Mouse (Mus musculus) cerebellum, adult 11-12 months (tissue): ENCODE data around the gene Tapbp.

ENCODE experiments used
- DNase-seq: peaks from one replicate; pipeline ENCODE4 v3.0.0; 2022

Tapbp gene

GRCm38 (mm10) chr17:33908331-33909076 lies 7.2 kb upstream of the Tapbp start:
- DNase-seq, result peak; percentile 84

GRCm38 (mm10) chr17:33909077-33909868 lies 6.4 kb upstream of the Tapbp start, which contains the start of gene Daxx:
Daxx (plus strand) TSS chr17:33909414.
- peak; percentile 99 for DNase-seq

- no peak for DNase-seq
Observed at GRCm38 (mm10) chr17:33909869-33910250, 5.8 kb upstream of the Tapbp start.

- DNase-seq, result peak; percentile 57
Observed at GRCm38 (mm10) chr17:33910346-33911051, 5.2 kb upstream of the Tapbp start.

- DNase-seq, result peak; percentile 60
Observed at GRCm38 (mm10) chr17:33911052-33911812, 4.5 kb upstream of the Tapbp start.

- DNase-seq, result peak; percentile 64
Observed at GRCm38 (mm10) chr17:33911813-33912414, 3.8 kb upstream of the Tapbp start.

- DNase-seq, result peak; percentile 53
Observed at GRCm38 (mm10) chr17:33913264-33913663, 2.4 kb upstream of the Tapbp start.

GRCm38 (mm10) chr17:33913905-33914304 lies 1.8 kb upstream of the Tapbp start:
- DNase-seq, result peak; percentile 49

GRCm38 (mm10) chr17:33914969-33915391 lies 719 bp upstream of the Tapbp start:
- DNase-seq, result peak; percentile 65

GRCm38 (mm10) chr17:33916294-33916693 lies 595 bp downstream of the Tapbp start:
- peak; percentile 71 for DNase-seq

GRCm38 (mm10) chr17:33916847-33917655 lies 1.4 kb downstream of the Tapbp start:
- DNase-seq, result no peak

GRCm38 (mm10) chr17:33917656-33918292 lies 2.1 kb downstream of the Tapbp start:
- peak; percentile 72 for DNase-seq

- DNase-seq, result peak; percentile 70
Observed at GRCm38 (mm10) chr17:33918293-33919203, 2.8 kb downstream of the Tapbp start.

GRCm38 (mm10) chr17:33919351-33920281 lies 3.9 kb downstream of the Tapbp start:
- DNase-seq, result peak; percentile 83

GRCm38 (mm10) chr17:33920282-33921097 lies 4.8 kb downstream of the Tapbp start:
- peak; percentile 82 for DNase-seq

GRCm38 (mm10) chr17:33921361-33921760 lies 5.7 kb downstream of the Tapbp start:
- peak; percentile 31 for DNase-seq

- DNase-seq, result no peak
Observed at GRCm38 (mm10) chr17:33924577-33925283, 9.0 kb downstream of the Tapbp start.
